Mouse (Mus musculus) G1E (cell line): ENCODE measurements around the gene Timm9. TPM values are rescaled to one million over a fixed set of nuclear protein-coding genes. Genes with fewer than 3 reads are reported as not detected.

ENCODE experiments used
- ATAC-seq: 2 replicates; pipeline ENCODE4 v1.8.0; 2016; ENCODE audit warnings: mild to moderate bottlenecking; ENCODE audit not compliant: insufficient number of reproducible peaks, poor library complexity, low FRiP score, severe bottlenecking; ENCODE audit errors: extremely low read depth
- DNase-seq: peaks from one replicate; pipeline ENCODE4 v3.0.0; 2012; ENCODE audit warnings: low spot score
- H3K27me3 ChIP-seq: 2 replicates; pipeline ENCODE4 v1.6.1; 2012; ENCODE audit warnings: mild to moderate bottlenecking, low read length, inconsistent platforms; ENCODE audit not compliant: insufficient read depth
- H3K36me3 ChIP-seq: replicated peaks from 2 replicates; pipeline ENCODE3; 2012; ENCODE audit warnings: mild to moderate bottlenecking, inconsistent platforms
- H3K4me1 ChIP-seq: 2 replicates; pipeline ENCODE4 v1.6.1; 2012; ENCODE audit warnings: low read depth, low read length, inconsistent platforms, mixed read lengths; ENCODE audit not compliant: insufficient read depth
- H3K4me3 ChIP-seq: 2 replicates; pipeline ENCODE4 v1.5.1; 2012; ENCODE audit warnings: low read depth, mild to moderate bottlenecking, inconsistent platforms, low read length, moderate library complexity, mixed read lengths
- H3K9me3 ChIP-seq: replicated peaks from 2 replicates; pipeline ENCODE4 v1.6.1; 2012; ENCODE audit warnings: inconsistent platforms
- CTCF ChIP-seq: IDR thresholded peaks from 2 replicates; pipeline ENCODE4 v1.5.1; 2012; ENCODE audit warnings: low read depth, low read length, inconsistent platforms, mixed read lengths
- GATA1 ChIP-seq: IDR thresholded peaks from 2 replicates; pipeline ENCODE4 v1.6.1; 2012; ENCODE audit warnings: borderline replicate concordance, low read length, inconsistent platforms, mixed read lengths
- GATA2 ChIP-seq: IDR thresholded peaks from 2 replicates; pipeline ENCODE4 v1.6.1; 2012; ENCODE audit warnings: low read depth, low read length, inconsistent platforms, borderline replicate concordance
- POLR2AphosphoS5 ChIP-seq: IDR thresholded peaks from 2 replicates; pipeline ENCODE4 v1.6.1; 2012; ENCODE audit warnings: low read depth, low read length, inconsistent platforms; ENCODE audit not compliant: insufficient replicate concordance
- TAL1 ChIP-seq: conservative IDR thresholded peaks from 2 replicates; pipeline ENCODE4 v1.6.1; 2012; ENCODE audit warnings: low read depth, low read length, inconsistent platforms, mixed read lengths
- polyA plus RNA-seq: library from polyadenylated mRNA; stranded (reverse); fragments of >175 nt; gene quantifications from 2 replicates; pipeline ENCODE4 v1.2.3, GENCODE M21; 2012
- total RNA-seq, 2 experiments: library from RNA; stranded (forward) in 1 of 2; stranded (reverse) in 1 of 2; fragments of 200-1000 nt in 1 of 2; fragments of >200 nt in 1 of 2; fragmentation: Nextera tagmentation in 1 of 2; gene quantifications; 2 replicates each; pipeline ENCODE4 v1.2.3; 2014 to 2017

The Timm9 gene
- total and polyA plus RNA-seq, 3 experiments = 41.9 to 123 (median 106) TPM

DNA sequence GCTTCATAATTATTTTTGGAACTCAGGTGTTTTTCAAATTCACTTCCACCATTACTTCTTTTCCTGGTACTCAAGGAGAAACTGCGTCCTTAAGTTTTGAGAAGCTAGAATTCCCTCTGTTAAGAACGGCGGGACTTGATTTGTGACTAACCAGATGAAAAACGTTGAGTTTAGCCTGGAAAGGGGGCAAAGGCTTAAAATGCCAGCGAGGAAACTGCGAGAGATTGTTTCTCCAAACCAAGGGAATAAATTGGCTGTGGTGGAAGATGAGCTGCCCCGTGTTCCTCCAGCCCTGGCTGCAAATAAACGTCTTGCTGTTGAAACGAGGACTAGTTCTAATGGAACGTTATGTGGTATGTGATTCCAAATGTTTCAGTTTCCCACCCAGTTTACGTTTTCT, 1.2 kb upstream of the Timm9 start:
- TF ChIP-seq GATA2 (no peak), POLR2AphosphoS5 (no peak), GATA1 (no peak), TAL1 (no peak)
- ATAC-seq = no peak
- peaks cover 55% of the 10 kb centered on the region for H3K36me3 ChIP-seq

DNA sequence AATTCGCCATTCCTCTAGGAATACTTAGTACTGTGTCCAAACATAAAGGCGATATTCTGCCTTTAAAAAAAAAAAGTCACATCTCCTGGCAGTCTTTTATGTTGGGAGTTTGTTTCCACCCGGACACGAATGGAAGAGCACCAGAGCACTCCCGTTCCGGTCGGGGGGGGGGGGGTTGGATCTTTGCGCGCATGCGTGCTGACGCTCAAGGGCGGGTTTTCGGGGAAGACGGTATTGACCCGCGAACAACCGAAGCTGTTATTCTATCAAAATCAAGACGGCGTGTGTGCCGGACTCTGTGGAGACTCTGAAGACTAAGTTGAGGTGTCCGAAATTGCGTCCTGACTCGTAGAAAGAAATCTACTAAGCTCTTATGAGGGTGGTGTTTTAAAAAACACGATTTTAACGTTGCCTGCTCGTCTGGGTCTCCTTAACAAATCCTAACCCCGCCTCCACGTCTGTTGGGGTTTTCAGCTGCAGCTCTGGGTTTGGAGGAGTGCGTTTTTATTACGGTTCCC, 549 bp upstream of the Timm9 start:
- H3K4me1 ChIP-seq = peaks cover 45% of the 10 kb centered on the region
- peak; percentile 62 for ATAC-seq
- TF ChIP-seq POLR2AphosphoS5 = no peak
- no peak for TF ChIP-seq CTCF
- TF ChIP-seq GATA2 = no peak
- no peak for TF ChIP-seq GATA1
- no peak for TF ChIP-seq TAL1
- peak; percentile 65 for DNase-seq
- H3K9me3 ChIP-seq = no peaks in the 10 kb centered on the region
- peak overlapping the region; percentile 83 for H3K4me3 ChIP-seq
- no peaks in the 10 kb centered on the region for H3K27me3 ChIP-seq
- H3K36me3 ChIP-seq = peaks cover 55% of the 10 kb centered on the region

More for the DNA sequence above, 1.2 kb upstream of the Timm9 start:
- DNase-seq = no peak
- no peaks in the 10 kb centered on the region for H3K9me3 ChIP-seq
- H3K4me1 ChIP-seq = peaks cover 43% of the 10 kb centered on the region
- no peaks in the 10 kb centered on the region for H3K27me3 ChIP-seq
- peak overlapping the region; percentile 83 for H3K4me3 ChIP-seq

- TF ChIP-seq TAL1 (no peak), GATA1 (no peak), POLR2AphosphoS5 (no peak), GATA2 (no peak)
- Histone ChIP-seq H3K4me3 (peak overlapping the region; percentile 83), H3K27me3 (no peaks in the 10 kb centered on the region), H3K36me3 (peaks cover 55% of the 10 kb centered on the region), H3K9me3 (no peaks in the 10 kb centered on the region), H3K4me1 (peaks cover 53% of the 10 kb centered on the region)
- DNase-seq = no peak
- ATAC-seq = no peak
Measured at GRCm38 (mm10) chr12:71135581-71135980, 903 bp downstream of the Timm9 start.

GRCm38 (mm10) chr12:71123286-71123685, 13.2 kb downstream of the Timm9 start:
- H3K27me3 ChIP-seq = no peaks in the 10 kb centered on the region
- H3K9me3 ChIP-seq = no peaks in the 10 kb centered on the region
- no peak overlapping the region for H3K4me3 ChIP-seq
- peaks cover 10% of the 10 kb centered on the region; the same call in 1 of the 2 replicates for H3K4me1 ChIP-seq
- ATAC-seq (no peak), DNase-seq (no peak)
- TF ChIP-seq CTCF = no peak
- TF ChIP-seq TAL1 = no peak
- TF ChIP-seq GATA1 = no peak
- TF ChIP-seq POLR2AphosphoS5 = no peak
- no peak for TF ChIP-seq GATA2
- peaks cover 80% of the 10 kb centered on the region for H3K36me3 ChIP-seq

GRCm38 (mm10) chr12:71122731-71123130, 13.8 kb downstream of the Timm9 start:
- peaks cover 75% of the 10 kb centered on the region for H3K36me3 ChIP-seq
- H3K4me3 ChIP-seq = no peak overlapping the region
- ATAC-seq (no peak), DNase-seq (no peak)
- no peaks in the 10 kb centered on the region for H3K27me3 ChIP-seq
- H3K4me1 ChIP-seq = peaks cover 9% of the 10 kb centered on the region; the same call in 1 of the 2 replicates
- TF ChIP-seq GATA2 (no peak), CTCF (no peak), POLR2AphosphoS5 (no peak), GATA1 (no peak), TAL1 (no peak)
- H3K9me3 ChIP-seq = no peaks in the 10 kb centered on the region

DNA sequence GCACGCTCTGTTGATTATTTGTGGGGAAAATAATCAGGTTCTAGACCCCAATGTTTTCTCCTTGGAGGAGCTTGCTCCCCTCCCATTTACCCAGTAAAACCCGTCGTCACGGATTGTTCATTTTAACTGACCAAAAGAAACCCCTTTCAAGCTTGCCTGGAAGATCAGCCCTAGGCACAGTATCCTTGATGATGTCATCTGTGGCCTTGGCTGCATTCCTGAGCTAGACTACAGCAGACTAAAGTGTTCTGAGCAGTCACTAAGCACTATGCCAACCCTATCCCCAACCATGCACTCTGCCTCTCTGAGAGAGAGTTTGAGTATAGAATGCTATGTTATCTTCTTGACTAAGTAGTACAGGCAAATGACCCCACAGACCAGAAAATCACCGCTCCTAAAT, 20.1 kb downstream of the Timm9 start:
- Histone ChIP-seq H3K4me1 (peaks cover 22% of the 10 kb centered on the region), H3K27me3 (peaks cover 4% of the 10 kb centered on the region; the same call in 1 of the 2 replicates), H3K36me3 (peaks cover 17% of the 10 kb centered on the region), H3K4me3 (no peak overlapping the region), H3K9me3 (no peaks in the 10 kb centered on the region)
- DNase-seq (no peak), ATAC-seq (no peak)
- TF ChIP-seq GATA2 (no peak), TAL1 (no peak), GATA1 (no peak), POLR2AphosphoS5 (no peak), CTCF (no peak)
